Mouse (Mus musculus) heart, adult 2 months (tissue): ENCODE results near the gene Pnpla8. TPM values are rescaled to one million over a fixed set of nuclear protein-coding genes. Genes with fewer than 3 reads are reported as not detected.

ENCODE experiments used
- DNase-seq, 2 experiments: peaks; one replicate each; pipeline ENCODE4 v3.0.0; 2021
- H3K27ac ChIP-seq: fragments of 200-600 bp; 2 replicates; pipeline ENCODE4 v1.8.1; 2022
- H3K27me3 ChIP-seq: fragments of 200-500 bp; 2 replicates; pipeline ENCODE4 v1.6.1; 2012; ENCODE audit warnings: mild to moderate bottlenecking, low read length, inconsistent platforms, mixed read lengths; ENCODE audit not compliant: control insufficient read depth, insufficient read depth
- H3K36me3 ChIP-seq: fragments of 200-500 bp; 2 replicates; pipeline ENCODE4 v1.6.1; 2012; ENCODE audit warnings: low read length, inconsistent platforms; ENCODE audit not compliant: control insufficient read depth, insufficient read depth
- H3K4me1 ChIP-seq: fragments of 200-500 bp; 2 replicates; pipeline ENCODE4 v1.6.1; 2011; ENCODE audit warnings: low read length; ENCODE audit not compliant: control insufficient read depth, insufficient read depth
- H3K4me3 ChIP-seq: fragments of 200-600 bp; 2 replicates; pipeline ENCODE4 v1.8.1; 2022
- H3K79me2 ChIP-seq: fragments of 200-500 bp; replicated peaks from 2 replicates; pipeline ENCODE4 v1.6.1; 2012; ENCODE audit warnings: mild to moderate bottlenecking, inconsistent platforms, low read length, moderate library complexity, mixed read lengths; ENCODE audit not compliant: control insufficient read depth, insufficient read depth
- H3K9ac ChIP-seq: fragments of 200-500 bp; 2 replicates; pipeline ENCODE4 v1.6.1; 2012; ENCODE audit warnings: low read depth, mild to moderate bottlenecking, control low read depth, inconsistent platforms, low read length, mixed read lengths
- CTCF ChIP-seq: fragments of 200-600 bp; IDR thresholded peaks from 2 replicates; pipeline ENCODE4 v1.8.1; 2022; ENCODE audit warnings: antibody characterized with exemption, mild to moderate bottlenecking, moderate library complexity
- EP300 ChIP-seq: fragments of 200-500 bp; IDR thresholded peaks from 2 replicates; pipeline ENCODE4 v1.6.1; 2011; ENCODE audit warnings: low read depth, low read length, control low read depth; ENCODE audit not compliant: insufficient read depth
- POLR2A ChIP-seq: fragments of 200-500 bp; IDR thresholded peaks from 2 replicates; pipeline ENCODE4 v1.6.1; 2011; ENCODE audit warnings: mild to moderate bottlenecking, low read depth, low read length, control low read depth; ENCODE audit not compliant: insufficient read depth
- WGBS: fragments of 180-500 bp; shearing (Covaris S2); methylation state at CpG from one replicate; pipeline ENCODE4 v1.1.7; 2018; 5-methylcytosine and 5-hydroxymethylcytosine counted together
- intact Hi-C: fragments of 180-260 bp; cut with DNase I; formaldehyde crosslinking; loops from one replicate; pipeline ENCODE4 v1.15.1; 2025
- polyA plus RNA-seq: library from polyadenylated mRNA; depleted of rRNA; stranded (reverse); fragments of >200 nt; gene quantifications from 2 replicates; pipeline ENCODE4 v1.2.3, GENCODE M21; 2012
- total RNA-seq, 2 experiments: library from RNA; stranded (reverse); gene quantifications; 2 replicates each; pipeline ENCODE4 v1.2.3; 2021

The Pnpla8 gene
- total and polyA plus RNA-seq, 3 experiments = 26.7 to 162 (median 132) TPM

- under 1% methylated on average over 37 of the region's 37 CpGs for WGBS
- H3K27ac ChIP-seq = peak overlapping the region; percentile 93
- peak overlapping the region; percentile 90 for H3K4me3 ChIP-seq
- no peak for TF ChIP-seq POLR2A
- TF ChIP-seq CTCF = peak; percentile 33
- no peaks in the 10 kb centered on the region; the same call in 1 of the 2 replicates for H3K4me1 ChIP-seq
- H3K27me3 ChIP-seq = no peaks in the 10 kb centered on the region
- no peaks in the 10 kb centered on the region; the same call in 1 of the 2 replicates for H3K79me2 ChIP-seq
- peak overlapping the region; percentile 92 for H3K9ac ChIP-seq
- intact Hi-C loops = no loop called here
- H3K36me3 ChIP-seq = peaks cover 9% of the 10 kb centered on the region
- peak in 1 of 2 experiments; percentile 53 for DNase-seq
These were observed 11.9 kb upstream of the Pnpla8 start for GRCm38 (mm10) chr12:44209141-44209823.

DNA sequence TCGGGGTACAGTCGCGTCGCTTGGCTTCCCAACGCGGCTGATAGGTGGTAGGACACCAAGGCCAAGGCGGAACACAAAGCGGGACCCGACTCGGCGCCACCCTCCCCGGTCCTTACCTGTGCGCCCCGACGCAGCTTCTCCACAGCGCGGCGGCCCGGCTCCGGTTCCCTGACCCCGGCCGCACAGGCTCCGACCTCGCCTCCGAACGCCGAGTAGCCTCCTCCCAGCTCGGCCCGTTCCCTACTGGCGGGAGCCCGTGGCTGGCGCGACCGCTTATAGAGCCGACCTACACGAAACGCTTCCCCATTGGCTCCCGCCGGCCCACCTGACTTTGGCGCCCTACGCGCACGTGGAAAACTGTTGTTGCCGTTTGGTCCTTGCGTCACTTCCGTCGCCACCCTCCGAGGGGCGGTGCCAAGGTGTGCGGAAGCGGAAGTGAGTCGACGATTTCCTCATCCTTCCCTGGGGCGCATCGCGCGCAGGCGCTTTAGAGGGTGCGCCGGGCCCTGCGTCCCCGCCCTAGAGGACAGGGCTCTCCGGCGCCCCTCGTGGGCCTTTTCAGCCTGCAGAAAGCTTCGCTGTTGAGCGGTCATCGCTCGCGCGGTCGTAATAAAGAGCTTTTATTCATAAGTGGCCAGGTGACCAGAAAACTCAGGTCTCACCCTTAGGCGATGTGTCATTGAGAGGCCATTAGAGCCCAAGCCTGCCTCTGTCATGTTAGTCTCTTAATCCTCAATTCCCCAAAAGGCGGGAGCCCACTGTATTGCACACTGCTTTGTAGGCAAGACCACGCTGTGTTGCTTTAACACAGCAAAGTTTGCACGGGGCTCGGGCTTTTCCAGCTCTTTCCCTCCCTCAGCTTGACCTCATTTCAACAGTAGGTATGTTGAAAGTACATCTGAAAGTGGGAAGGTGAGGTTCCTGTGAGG lies 11.1 kb upstream of the Pnpla8 start, which contains the start of gene Dnajb9:
Dnajb9 (minus strand) TSS at position 503 of the 929 bp plus-strand sequence.
- no peaks in the 10 kb centered on the region; the same call in 1 of the 2 replicates for H3K4me1 ChIP-seq
- peaks cover 9% of the 10 kb centered on the region for H3K36me3 ChIP-seq
- DNase-seq = peak; percentile 100
- TF ChIP-seq POLR2A (peak; percentile 97), CTCF (peak; percentile 96), EP300 (peak; percentile 87)
- intact Hi-C loops = loop anchor here (1.0 kb wide), 2 partner anchors 55 to 59 kb away; no protein-coding TSS in a partner anchor
- peak within 1 kb of the TSS; percentile 90 for H3K4me3 ChIP-seq
- H3K27me3 ChIP-seq = no peaks in the 10 kb centered on the region
- H3K9ac ChIP-seq = peak within 1 kb of the TSS; percentile 92
- under 1% methylated on average over 77 of the region's 77 CpGs for WGBS
- peak within 1 kb of the TSS; percentile 93 for H3K27ac ChIP-seq
- H3K79me2 ChIP-seq = no peaks in the 10 kb centered on the region; the same call in 1 of the 2 replicates

- no peak for TF ChIP-seq POLR2A
- TF ChIP-seq CTCF = no peak
- no peak for TF ChIP-seq EP300
- WGBS = 91% methylated on average over 3 of the region's 3 CpGs
These were observed 9.6 kb upstream of the Pnpla8 start for GRCm38 (mm10) chr12:44211555-44211954.

DNA sequence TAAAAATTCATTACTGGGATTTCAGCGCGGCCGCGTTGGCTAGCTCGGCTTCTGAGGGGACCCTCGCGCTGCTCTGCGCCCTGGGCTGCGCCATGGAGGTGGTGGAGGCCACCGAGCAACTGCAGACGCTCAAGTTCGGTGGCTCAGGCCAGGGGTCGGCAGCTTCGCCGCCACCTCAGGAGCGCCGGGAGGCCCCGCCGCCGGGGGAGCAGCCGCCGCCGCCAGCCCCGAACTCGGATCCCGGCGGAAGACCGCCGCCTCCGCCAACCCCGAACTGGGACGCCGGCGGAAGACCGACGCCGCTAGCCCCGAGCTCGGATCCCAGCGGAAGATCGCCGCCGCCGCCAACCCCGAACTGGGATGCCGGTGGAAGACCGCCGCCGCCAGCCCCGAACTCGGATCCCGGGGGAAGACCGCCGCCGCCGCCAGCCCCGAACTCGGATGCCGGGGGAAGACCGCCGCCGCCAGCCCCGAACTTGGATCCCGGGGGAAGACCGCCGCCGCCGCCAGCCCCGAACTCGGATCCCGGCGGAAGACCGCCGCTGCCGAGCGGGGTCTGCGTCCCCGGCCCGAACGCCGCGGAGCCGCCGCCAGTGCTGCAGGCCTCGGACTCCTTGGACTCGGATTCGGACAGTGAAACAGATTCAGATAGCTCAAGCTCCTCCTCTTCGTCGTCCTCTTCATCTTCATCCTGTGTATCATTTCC lies 634 bp downstream of the Pnpla8 start:
- H3K27ac ChIP-seq = peak overlapping the region; percentile 40; the same call in 1 of the 2 replicates
- H3K79me2 ChIP-seq = no peaks in the 10 kb centered on the region
- intact Hi-C loops = no loop called here
- no peaks in the 10 kb centered on the region for H3K36me3 ChIP-seq
- H3K4me1 ChIP-seq = no peaks in the 10 kb centered on the region
- peak; percentile 44 to 70 for DNase-seq
- TF ChIP-seq POLR2A (0 out of 2 replicates have a peak, but pooled peaks have one; percentile 20), CTCF (no peak), EP300 (no peak)
- H3K9ac ChIP-seq = peak overlapping the region; percentile 95
- 3% methylated on average over 89 of the region's 89 CpGs for WGBS
- H3K4me3 ChIP-seq = peak overlapping the region; percentile 66
- no peaks in the 10 kb centered on the region for H3K27me3 ChIP-seq

More at GRCm38 (mm10) chr12:44211555-44211954, 9.6 kb upstream of the Pnpla8 start:
- intact Hi-C loops = no loop called here
- Histone ChIP-seq H3K4me3 (no peak overlapping the region), H3K4me1 (no peaks in the 10 kb centered on the region; the same call in 1 of the 2 replicates), H3K27me3 (no peaks in the 10 kb centered on the region), H3K9ac (no peak overlapping the region), H3K27ac (no peak overlapping the region), H3K79me2 (no peaks in the 10 kb centered on the region; the same call in 1 of the 2 replicates), H3K36me3 (peaks cover 6% of the 10 kb centered on the region)
- no peak for DNase-seq

DNA sequence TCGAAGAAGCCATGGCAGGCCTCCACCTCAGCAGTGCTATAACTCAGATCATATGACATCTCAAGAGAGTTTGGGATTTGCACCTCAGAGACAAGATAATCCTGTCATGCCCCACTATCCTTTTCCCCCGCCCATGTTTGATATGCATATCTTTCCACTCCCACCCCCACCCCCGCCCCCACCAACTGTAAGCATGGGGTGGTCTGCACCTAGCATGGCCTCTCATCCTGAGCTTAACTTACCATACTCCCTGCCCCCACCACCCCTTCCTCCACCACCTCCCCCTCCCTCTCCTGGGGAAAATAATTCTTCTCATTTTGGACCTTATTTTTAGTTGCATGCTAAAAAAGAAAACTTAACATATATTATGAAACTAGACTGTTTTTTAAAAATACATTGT lies 1.9 kb downstream of the Pnpla8 start:
- TF ChIP-seq EP300 = no peak
- TF ChIP-seq POLR2A = no peak
- TF ChIP-seq CTCF = no peak
- Histone ChIP-seq H3K36me3 (no peaks in the 10 kb centered on the region), H3K4me1 (no peaks in the 10 kb centered on the region), H3K79me2 (no peaks in the 10 kb centered on the region), H3K4me3 (no peak overlapping the region), H3K27ac (no peak overlapping the region), H3K9ac (no peak overlapping the region), H3K27me3 (no peaks in the 10 kb centered on the region)
- 78% methylated on average over 3 of the region's 3 CpGs for WGBS
- DNase-seq = no peak
- intact Hi-C loops = no loop called here
